Mouse (Mus musculus) myocyte (in vitro differentiated cells): Measurements from ENCODE around the gene Lrp1.

ENCODE experiments used
- CEBPB ChIP-seq: IDR thresholded peaks from 2 replicates; pipeline ENCODE4 v1.6.1; 2011; ENCODE audit warnings: mild to moderate bottlenecking, moderate library complexity; ENCODE audit not compliant: poor library complexity, insufficient read depth, severe bottlenecking
- MAX ChIP-seq: IDR thresholded peaks from one replicate; pipeline ENCODE4 v1.6.1; 2011; ENCODE audit warnings: low read depth, mild to moderate bottlenecking, control low read depth
- POLR2A ChIP-seq: IDR thresholded peaks from one replicate; pipeline ENCODE4 v1.6.1; 2011; ENCODE audit warnings: low read depth, mild to moderate bottlenecking, control low read depth, moderate library complexity; ENCODE audit not compliant: insufficient read length
- POLR2AphosphoS2 ChIP-seq: IDR thresholded peaks from one replicate; pipeline ENCODE4 v1.6.1; 2011; ENCODE audit warnings: low read depth, control low read depth; ENCODE audit not compliant: insufficient read length

- TF ChIP-seq POLR2A (no peak), CEBPB (no peak), POLR2AphosphoS2 (no peak), MAX (no peak)
Observed at GRCm38 (mm10) chr10:127641861-127642771, 21.2 kb upstream of the Lrp1 start.
